Mouse (Mus musculus): Measurements from ENCODE around the gene Spata33. TPM values are rescaled to one million over a fixed set of nuclear protein-coding genes. Genes with fewer than 3 reads are reported as not detected.
"Not testable (repeated sequence)": the region's sequence is repeated elsewhere in the genome, so short reads cannot be mapped to it uniquely, and the experiment has no call there.

Spata33 gene
- polyA plus RNA-seq, 1 experiment from 2014 or later = 8.7 TPM

DNA sequence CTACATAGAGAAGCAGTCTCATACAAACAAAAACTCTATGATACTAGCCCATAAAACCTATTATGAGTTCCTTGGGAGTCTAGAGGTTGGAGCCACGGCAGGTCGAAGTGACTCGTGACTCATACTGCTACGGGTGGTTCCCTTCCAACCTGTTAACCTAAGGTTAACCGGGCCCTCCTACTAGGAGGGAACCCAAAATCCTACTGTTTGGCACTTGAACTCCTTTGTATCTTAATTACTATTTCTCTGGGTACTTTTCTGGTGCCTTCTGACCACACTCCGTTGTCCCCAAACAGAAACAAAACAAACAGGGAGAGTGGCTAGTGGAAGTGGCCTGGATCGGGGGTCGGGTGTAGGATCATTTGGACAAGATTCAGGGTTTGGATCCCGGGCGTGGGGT lies 756 bp upstream of the Spata33 start:
- Histone ChIP-seq H3K27ac (replicated peaks) (peak overlapping the region; percentile 64; the same call in 1 of the 2 replicates), H3K4me2 (peak overlapping the region; percentile 97), H3K4me1 (replicated peaks) (peaks cover 22% of the 10 kb centered on the region), H3K9me3 (no peaks in the 10 kb centered on the region), H3K27me3 (no peaks in the 10 kb centered on the region), H3K9ac (peak overlapping the region; percentile 90), H3K36me3 (peaks cover 13% of the 10 kb centered on the region), H3K4me3 (peak overlapping the region; percentile 83)
- 48% methylated on average over 10 of the region's 10 CpGs for WGBS
- ATAC-seq (ENCODE audit: low FRiP score, low read depth) = no peak

DNA sequence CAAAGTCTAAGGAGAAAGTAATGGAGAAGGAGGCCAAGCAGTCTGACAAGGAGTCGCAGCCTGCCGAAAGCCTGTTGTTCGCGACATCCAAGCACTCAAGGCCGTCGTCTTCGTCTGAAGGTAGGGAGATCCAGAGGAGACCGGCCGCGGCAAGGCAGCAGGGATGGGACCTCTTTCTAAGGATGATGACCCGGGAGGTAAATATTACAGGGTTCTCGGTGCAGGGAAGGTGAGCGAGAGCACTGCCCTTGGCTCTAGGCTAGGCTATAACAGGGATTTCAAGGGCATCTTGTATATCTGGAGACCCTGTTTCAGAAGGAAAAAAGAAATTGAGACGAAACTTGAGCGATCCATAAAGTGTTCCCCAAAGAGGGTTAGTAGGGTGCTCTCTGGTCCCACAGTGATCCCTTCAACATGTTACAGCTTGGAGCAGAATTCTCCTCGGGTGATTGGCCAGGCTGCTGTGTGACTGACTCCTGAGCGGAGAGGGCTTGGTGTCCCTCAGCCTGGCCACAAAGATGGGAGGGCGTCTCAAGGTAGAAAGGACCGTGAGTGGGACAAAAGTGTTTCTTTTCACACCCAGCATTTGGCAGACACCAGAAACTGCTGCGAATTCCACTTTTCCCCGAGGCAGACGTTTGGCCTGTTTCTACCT lies 613 bp downstream of the Spata33 start:
- Histone ChIP-seq H3K27ac (replicated peaks) (peak overlapping the region; percentile 66), H3K9me3 (no peaks in the 10 kb centered on the region), H3K9ac (peak overlapping the region; percentile 90), H3K4me1 (replicated peaks) (peaks cover 22% of the 10 kb centered on the region), H3K27me3 (no peaks in the 10 kb centered on the region), H3K36me3 (peaks cover 4% of the 10 kb centered on the region), H3K4me3 (peak overlapping the region; percentile 83), H3K4me2 (peak overlapping the region; percentile 97)
- 18% methylated on average over 22 of the region's 22 CpGs for WGBS
- no peak; the same call in 1 of the 2 replicates for ATAC-seq (ENCODE audit: low FRiP score, low read depth)

DNA sequence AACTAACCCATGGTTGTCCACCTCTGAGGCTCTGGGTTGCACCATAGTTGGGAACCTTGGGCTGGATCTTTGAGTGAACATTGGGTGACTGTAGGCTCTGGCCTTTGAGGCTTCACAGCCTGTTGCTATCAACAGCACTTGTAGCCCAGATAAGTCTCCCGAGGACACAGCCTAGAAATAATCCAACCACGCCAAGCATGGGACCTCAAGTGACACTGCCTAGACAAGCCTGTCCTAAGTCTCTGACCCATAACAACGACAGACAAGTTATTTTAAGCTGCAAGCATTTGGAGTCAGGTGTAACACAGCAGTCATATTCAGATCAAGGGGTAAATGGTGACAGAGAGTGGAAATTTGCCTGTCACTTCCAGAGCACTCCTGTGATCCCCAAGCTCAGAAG lies 2.8 kb downstream of the Spata33 start:
- no peak overlapping the region for H3K9ac ChIP-seq
- WGBS = 84% methylated on average over 3 of the region's 3 CpGs
- H3K4me1 ChIP-seq (replicated peaks) = peaks cover 22% of the 10 kb centered on the region
- no peaks in the 10 kb centered on the region for H3K36me3 ChIP-seq
- no peaks in the 10 kb centered on the region for H3K9me3 ChIP-seq
- H3K4me3 ChIP-seq = no peak overlapping the region
- H3K27me3 ChIP-seq = no peaks in the 10 kb centered on the region
- no peak overlapping the region for H3K4me2 ChIP-seq
- ATAC-seq (ENCODE audit: low FRiP score, low read depth) = no peak
- no peak overlapping the region for H3K27ac ChIP-seq (replicated peaks)

DNA sequence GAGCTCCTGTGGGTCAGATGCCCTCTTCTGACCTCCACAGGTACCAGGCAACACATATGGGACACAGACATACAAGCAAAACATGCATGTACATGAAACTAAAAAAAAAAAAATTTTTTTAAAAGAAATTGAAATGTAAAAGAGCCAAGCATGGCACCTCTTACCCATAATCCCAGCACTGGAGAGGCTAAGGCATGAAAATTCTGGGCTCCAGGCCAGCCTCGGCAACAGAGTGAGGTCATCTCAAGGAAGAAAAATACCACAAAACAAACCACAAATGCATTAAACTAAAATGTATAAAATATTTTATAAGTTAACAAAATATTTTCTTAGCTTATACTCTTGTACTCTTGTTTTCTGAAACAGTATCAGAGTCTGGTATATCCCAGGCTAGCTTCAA lies 8.3 kb downstream of the Spata33 start:
- Histone ChIP-seq H3K27me3 (no peaks in the 10 kb centered on the region), H3K9me3 (no peaks in the 10 kb centered on the region), H3K4me1 (replicated peaks) (peaks cover 16% of the 10 kb centered on the region), H3K36me3 (no peaks in the 10 kb centered on the region), H3K4me3 (no peak overlapping the region), H3K4me2 (no peak overlapping the region), H3K9ac (no peak overlapping the region), H3K27ac (replicated peaks) (no peak overlapping the region)
- 87% methylated on average over 1 of the region's 1 CpGs for WGBS
- ATAC-seq (ENCODE audit: low FRiP score, low read depth) = no peak

DNA sequence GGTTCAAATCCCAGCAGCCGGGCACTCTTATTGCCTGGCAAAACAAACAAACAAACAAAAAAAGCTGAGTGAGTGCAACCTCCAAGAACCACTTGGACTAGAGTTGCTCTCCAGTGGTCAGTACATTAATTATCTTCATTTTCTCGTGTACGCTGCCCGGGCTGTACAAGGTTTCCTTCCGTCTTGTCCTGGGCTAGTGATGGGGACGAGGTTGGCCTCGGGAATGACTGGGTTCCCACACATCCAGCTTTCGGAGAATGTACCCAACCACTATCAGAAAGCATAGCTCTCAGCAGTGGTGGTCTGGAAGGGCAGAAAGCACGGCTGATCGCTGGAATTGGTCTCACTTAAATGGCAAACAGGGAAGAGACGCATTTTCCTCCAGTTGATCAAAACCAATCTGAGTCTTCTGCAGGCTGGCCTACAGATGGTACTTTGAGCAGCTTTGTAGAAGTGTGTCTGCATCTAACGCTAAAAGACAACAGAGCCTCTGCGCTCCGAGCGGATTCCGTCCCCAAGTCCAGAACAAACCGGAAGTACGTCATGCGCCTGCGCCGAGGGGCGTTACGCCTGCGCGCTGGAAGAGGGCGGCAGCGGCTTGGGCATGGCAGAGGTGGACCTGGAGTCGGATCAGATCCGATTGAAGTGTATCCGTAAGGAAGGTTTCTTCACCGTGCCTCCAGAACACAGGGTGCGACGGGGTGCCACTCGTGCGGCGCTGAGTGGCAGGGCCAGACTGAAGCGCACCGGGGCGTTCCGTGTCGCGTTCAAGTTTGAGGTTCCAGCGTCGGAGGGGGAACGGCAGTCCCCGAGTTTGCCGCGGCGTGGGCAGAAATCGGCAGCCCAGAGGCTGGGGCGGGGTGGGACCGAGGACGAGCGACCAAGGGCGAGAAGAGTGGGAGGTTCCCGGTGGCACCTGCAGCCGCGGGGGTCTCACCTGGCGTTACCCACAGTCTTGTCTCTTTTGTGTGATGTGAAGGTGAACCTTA lies 11.9 kb downstream of the Spata33 start, which contains the start of gene Cdk10:
TSS of gene Cdk10 (plus strand) at position 565 of the 989 bp plus-strand sequence.
- ATAC-seq (ENCODE audit: low FRiP score, low read depth) = peak; percentile 92
- Histone ChIP-seq H3K4me3 (peak within 1 kb of the TSS; percentile 67), H3K4me2 (peak within 1 kb of the TSS; percentile 92), H3K27ac (replicated peaks) (peak within 1 kb of the TSS; percentile 87), H3K4me1 (replicated peaks) (peaks cover 19% of the 10 kb centered on the region), H3K36me3 (peaks cover 9% of the 10 kb centered on the region; the same call in 1 of the 2 replicates), H3K9me3 (no peaks in the 10 kb centered on the region), H3K27me3 (no peaks in the 10 kb centered on the region), H3K9ac (peak within 1 kb of the TSS; percentile 87)
- WGBS = 3% methylated on average over 59 of the region's 59 CpGs

DNA sequence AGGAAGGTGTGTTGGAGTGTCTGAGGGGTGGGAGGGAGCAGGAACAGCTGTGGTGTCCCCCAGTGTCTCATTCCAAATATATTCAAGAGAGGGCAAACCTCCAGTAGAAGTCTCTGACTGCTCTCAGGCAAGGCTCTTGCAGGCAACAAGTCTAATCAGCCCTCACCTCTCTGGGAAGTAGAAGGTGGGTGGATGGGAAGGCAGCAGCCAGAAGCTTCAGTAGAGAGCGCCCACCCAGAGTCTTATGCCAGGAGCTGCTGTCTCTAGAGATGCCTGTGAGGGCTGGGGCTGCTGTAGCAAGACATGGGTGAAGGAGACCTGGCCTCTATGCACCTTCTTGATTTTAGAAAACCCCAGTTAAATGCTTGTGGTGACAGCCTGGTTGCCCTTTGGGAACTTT lies 15.8 kb downstream of the Spata33 start:
- ATAC-seq (ENCODE audit: low FRiP score, low read depth) = no peak
- WGBS = 100% methylated on average over 1 of the region's 1 CpGs

DNA sequence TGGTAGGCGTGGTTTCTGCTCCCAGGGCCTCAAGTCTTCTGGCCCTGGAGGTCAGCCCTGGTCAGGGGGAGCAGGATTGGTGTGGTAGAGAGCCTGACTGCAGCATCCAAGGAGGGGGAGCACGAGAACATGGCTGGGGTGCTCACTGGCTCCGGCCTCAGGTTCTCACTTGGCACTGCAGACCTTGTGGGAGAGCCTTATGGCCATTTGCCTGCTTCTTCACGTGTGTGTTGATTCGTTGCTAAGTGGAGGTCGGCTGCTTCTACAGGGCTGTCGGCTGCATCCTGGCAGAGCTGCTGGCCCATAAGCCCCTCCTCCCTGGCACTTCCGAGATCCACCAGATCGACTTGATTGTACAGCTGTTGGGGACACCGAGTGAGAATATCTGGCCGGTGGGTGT lies 17.7 kb downstream of the Spata33 start:
- not testable (repeated sequence) for H3K4me3 ChIP-seq; H3K36me3 ChIP-seq; H3K27ac ChIP-seq (replicated peaks); H3K27me3 ChIP-seq; H3K9ac ChIP-seq; H3K4me2 ChIP-seq; H3K9me3 ChIP-seq; ATAC-seq (ENCODE audit: low FRiP score, low read depth)
- peaks cover 27% of the 10 kb centered on the region for H3K4me1 ChIP-seq (replicated peaks)
- 85% methylated on average over 11 of the region's 11 CpGs for WGBS

More for the DNA sequence above, 15.8 kb downstream of the Spata33 start:
- Histone ChIP-seq H3K4me1 (replicated peaks) (peaks cover 24% of the 10 kb centered on the region), H3K27ac (replicated peaks) (no peak overlapping the region), H3K4me2 (no peak overlapping the region), H3K36me3 (peaks cover 9% of the 10 kb centered on the region; the same call in 1 of the 2 replicates), H3K9me3 (no peaks in the 10 kb centered on the region), H3K4me3 (no peak overlapping the region), H3K9ac (no peak overlapping the region), H3K27me3 (peaks cover 3% of the 10 kb centered on the region; the same call in 1 of the 2 replicates)

DNA sequence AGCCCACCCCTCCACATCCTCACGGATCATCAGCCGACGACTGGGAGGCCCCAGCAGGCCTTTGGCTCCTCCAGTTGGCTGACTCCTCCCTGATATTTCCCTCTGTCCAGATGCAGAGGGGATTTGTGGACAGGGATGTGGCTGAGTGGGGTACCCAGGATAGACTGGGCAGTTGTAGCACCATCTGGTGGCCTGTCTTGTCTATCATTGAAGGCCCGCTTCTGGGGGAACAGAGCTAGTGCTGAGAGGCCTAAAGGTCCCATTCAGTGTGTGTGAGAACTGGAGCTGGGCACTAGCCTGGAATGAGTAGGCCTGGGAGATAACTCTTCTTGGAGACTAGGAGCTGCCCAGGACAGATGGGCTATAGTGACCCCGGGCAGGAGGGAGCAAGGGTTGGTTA lies 19.1 kb downstream of the Spata33 start:
- peaks cover 30% of the 10 kb centered on the region for H3K4me1 ChIP-seq (replicated peaks)
- ATAC-seq (ENCODE audit: low FRiP score, low read depth) = no peak
- H3K27ac ChIP-seq (replicated peaks) = no peak overlapping the region
- no peaks in the 10 kb centered on the region for H3K9me3 ChIP-seq
- H3K9ac ChIP-seq = no peak overlapping the region
- H3K27me3 ChIP-seq = peaks cover 7% of the 10 kb centered on the region
- 61% methylated on average over 5 of the region's 5 CpGs for whole genome bisulfite sequencing
- no peak overlapping the region for H3K4me2 ChIP-seq
- H3K36me3 ChIP-seq = peaks cover 7% of the 10 kb centered on the region; the same call in 1 of the 2 replicates
- H3K4me3 ChIP-seq = no peak overlapping the region

DNA sequence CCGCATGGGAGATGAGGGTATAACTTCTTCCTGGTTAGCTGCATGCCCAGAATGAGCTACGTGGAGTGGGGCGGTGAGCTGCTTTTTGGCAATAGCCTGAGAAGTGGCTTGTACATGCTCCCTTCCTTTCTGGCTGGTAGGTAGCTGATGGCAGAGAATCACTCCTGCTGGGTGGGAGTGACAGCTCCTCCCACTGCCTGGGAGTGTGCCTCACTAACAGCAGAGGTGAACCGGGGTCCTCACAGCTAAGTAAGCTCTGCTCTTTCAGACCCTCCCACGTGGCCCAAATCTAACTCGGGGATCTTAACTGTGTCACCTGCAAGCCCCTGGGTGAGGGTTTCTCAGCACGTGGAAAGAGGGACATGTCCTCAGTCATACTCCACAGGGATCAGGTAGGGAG lies 19.9 kb downstream of the Spata33 start:
- peaks cover 10% of the 10 kb centered on the region for H3K27me3 ChIP-seq
- 42% methylated on average over 7 of the region's 7 CpGs for WGBS
- no peak overlapping the region for H3K4me3 ChIP-seq
- H3K27ac ChIP-seq (replicated peaks) = no peak overlapping the region
- no peaks in the 10 kb centered on the region; the same call in 1 of the 2 replicates for H3K36me3 ChIP-seq
- no peak overlapping the region for H3K9ac ChIP-seq
- peaks cover 30% of the 10 kb centered on the region for H3K4me1 ChIP-seq (replicated peaks)
- ATAC-seq (ENCODE audit: low FRiP score, low read depth) = no peak
- H3K9me3 ChIP-seq = no peaks in the 10 kb centered on the region
- no peak overlapping the region for H3K4me2 ChIP-seq

DNA sequence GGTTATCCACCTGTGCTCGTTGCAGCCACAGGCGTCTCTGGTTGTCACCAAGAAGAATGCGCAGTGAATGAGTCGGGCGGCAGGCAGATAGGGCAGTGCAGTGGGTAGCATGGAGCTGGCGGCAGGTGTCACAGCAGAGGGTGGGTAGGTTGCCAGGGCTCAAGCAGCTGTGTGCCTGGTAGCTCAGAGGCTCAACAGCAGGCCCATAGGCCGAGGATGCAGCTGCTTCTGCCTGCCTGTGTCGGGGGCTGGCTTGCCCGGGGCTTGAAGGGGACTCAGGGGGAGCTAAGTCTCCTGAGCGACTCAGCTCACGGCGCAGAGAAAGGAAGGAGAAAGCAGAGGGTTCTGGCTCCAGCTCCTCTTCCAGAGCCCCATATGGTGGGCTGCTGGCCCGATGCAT lies 20.7 kb downstream of the Spata33 start:
- H3K27ac ChIP-seq (replicated peaks) = no peak overlapping the region
- no peak overlapping the region for H3K9ac ChIP-seq
- ATAC-seq (ENCODE audit: low FRiP score, low read depth) = no peak
- no peaks in the 10 kb centered on the region for H3K9me3 ChIP-seq
- 47% methylated on average over 13 of the region's 13 CpGs for WGBS
- H3K27me3 ChIP-seq = peaks cover 10% of the 10 kb centered on the region
- no peaks in the 10 kb centered on the region for H3K36me3 ChIP-seq
- no peak overlapping the region for H3K4me3 ChIP-seq
- peaks cover 30% of the 10 kb centered on the region for H3K4me1 ChIP-seq (replicated peaks)
- no peak overlapping the region for H3K4me2 ChIP-seq

DNA sequence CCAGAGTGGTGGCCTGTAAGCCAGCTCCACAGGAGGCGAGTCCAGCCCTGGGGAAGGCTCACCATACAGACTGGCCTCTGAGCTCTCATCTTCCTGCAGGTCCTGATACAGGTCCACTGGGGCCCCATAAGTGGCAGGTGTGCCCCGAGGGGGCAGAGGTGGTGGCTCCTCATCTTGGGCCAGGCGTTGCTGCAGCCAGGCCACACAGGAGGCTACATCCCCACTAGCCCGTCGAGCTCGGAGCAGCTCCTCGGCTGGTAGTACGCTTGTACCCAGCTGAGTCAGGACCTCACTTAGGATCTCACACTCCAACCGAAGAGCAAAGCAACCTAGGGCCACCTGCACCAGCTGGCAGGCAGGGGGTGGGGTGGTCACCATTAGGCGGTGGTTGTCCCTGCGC lies 21.1 kb downstream of the Spata33 start:
- 75% methylated on average over 11 of the region's 11 CpGs for WGBS

More for the DNA sequence above, 21.1 kb downstream of the Spata33 start:
- no peak overlapping the region for H3K4me2 ChIP-seq
- no peak overlapping the region for H3K4me3 ChIP-seq
- no peak overlapping the region for H3K9ac ChIP-seq
- H3K27me3 ChIP-seq = peaks cover 10% of the 10 kb centered on the region
- H3K36me3 ChIP-seq = no peaks in the 10 kb centered on the region
- H3K4me1 ChIP-seq (replicated peaks) = peaks cover 30% of the 10 kb centered on the region
- no peaks in the 10 kb centered on the region for H3K9me3 ChIP-seq
- ATAC-seq (ENCODE audit: low FRiP score, low read depth) = no peak
- no peak overlapping the region for H3K27ac ChIP-seq (replicated peaks)

Data from hindbrain, embryonic 15.5 days (tissue).